Mouse (Mus musculus) cerebellum, adult 2 months (tissue): ENCODE data around the gene 4933430I17Rik. TPM values are rescaled to one million over a fixed set of nuclear protein-coding genes. Genes with fewer than 3 reads are reported as not detected.
A peak's percentile ranks its signal among the peaks of the same experiment; 100 is the strongest.

Experiments used
- DNase-seq, 2 experiments: peaks; one replicate each; pipeline ENCODE4 v3.0.0; 2021
- H3K27ac ChIP-seq: fragments of 200-500 bp; 2 replicates; pipeline ENCODE4 v1.5.1; 2012; ENCODE audit warnings: low read length, control low read depth, inconsistent platforms; ENCODE audit not compliant: insufficient read depth
- H3K27me3 ChIP-seq: fragments of 200-500 bp; 2 replicates; pipeline ENCODE4 v1.6.1; 2012; ENCODE audit warnings: inconsistent platforms, mild to moderate bottlenecking, low read length, moderate library complexity; ENCODE audit not compliant: control insufficient read depth, insufficient read depth
- H3K4me1 ChIP-seq: fragments of 200-500 bp; 2 replicates; pipeline ENCODE4 v1.6.1; 2011; ENCODE audit warnings: low read length; ENCODE audit not compliant: control insufficient read depth, insufficient read depth
- H3K4me3 ChIP-seq: fragments of 200-500 bp; replicated peaks from 2 replicates; pipeline ENCODE3; 2011; ENCODE audit warnings: mild to moderate bottlenecking, low read depth, low read length, control low read depth; ENCODE audit not compliant: insufficient read depth
- CTCF ChIP-seq: fragments of 200-500 bp; IDR thresholded peaks from 2 replicates; pipeline ENCODE4 v1.5.1; 2011; ENCODE audit warnings: low read depth, mild to moderate bottlenecking, control low read depth, low read length, moderate library complexity, borderline replicate concordance; ENCODE audit not compliant: insufficient read depth
- POLR2A ChIP-seq: fragments of 200-500 bp; IDR thresholded peaks from 2 replicates; pipeline ENCODE4 v1.6.1; 2011; ENCODE audit warnings: low read length, control low read depth, borderline replicate concordance; ENCODE audit not compliant: insufficient read depth
- WGBS: fragments of 180-500 bp; shearing (Covaris S2); methylation state at CpG from one replicate; pipeline ENCODE4 v1.1.7; 2018; 5-methylcytosine and 5-hydroxymethylcytosine counted together
- polyA plus RNA-seq: library from polyadenylated mRNA; depleted of rRNA; stranded (reverse); fragments of >200 nt; gene quantifications from 2 replicates; pipeline ENCODE4 v1.2.3, GENCODE M21; 2012

Gene 4933430I17Rik
- polyA plus RNA-seq, 1 experiment: 0.72 TPM

DNA sequence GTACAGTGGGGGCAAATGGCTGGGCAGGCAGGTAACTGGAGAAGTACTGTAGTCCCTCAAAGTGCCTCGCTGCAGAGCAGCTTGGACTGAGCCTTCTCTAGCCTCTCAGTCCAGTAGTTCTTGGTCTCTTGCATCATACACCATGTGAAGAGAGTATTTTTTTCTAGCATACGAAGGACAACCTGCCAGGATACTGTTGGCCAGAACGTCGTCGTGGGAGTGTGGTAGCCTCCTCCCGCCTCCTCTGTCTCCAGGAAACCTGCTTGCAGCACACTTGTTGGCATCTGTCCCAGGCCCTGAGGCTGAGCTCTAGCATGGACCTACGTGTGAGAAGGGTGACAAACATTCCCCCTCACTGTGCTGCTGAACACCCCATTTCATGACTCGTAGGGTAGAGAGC, 28.4 kb upstream of the 4933430I17Rik start:
- Histone ChIP-seq H3K4me1 (peaks cover 13% of the 10 kb centered on the region), H3K27ac (no peak overlapping the region), H3K27me3 (no peaks in the 10 kb centered on the region), H3K4me3 (no peak overlapping the region)
- peak in 1 of 2 experiments; percentile 53 for DNase-seq
- 17% methylated on average over 8 of the region's 8 CpGs for WGBS
- no peak for TF ChIP-seq POLR2A
- no peak for TF ChIP-seq CTCF

DNA sequence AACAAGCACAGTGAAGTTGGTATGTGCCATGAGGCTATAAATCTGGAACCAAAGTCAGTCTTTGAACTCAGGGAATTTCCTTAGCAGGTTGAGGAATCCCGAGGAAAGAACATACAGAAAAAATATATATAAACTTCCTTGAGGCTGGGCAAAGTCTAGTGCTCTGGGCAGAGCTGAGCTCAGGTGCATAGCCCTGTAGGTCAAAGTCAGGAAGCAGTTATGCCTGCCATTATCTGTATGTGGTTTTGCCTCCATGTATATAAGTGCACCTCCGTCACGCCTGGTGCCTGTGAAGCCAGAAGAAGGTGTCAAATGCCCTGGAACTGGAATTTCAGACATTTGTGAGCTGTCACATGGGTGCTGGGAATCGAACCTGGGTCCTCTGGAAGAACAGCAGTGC, 24.4 kb upstream of the 4933430I17Rik start:
- Histone ChIP-seq H3K27ac (no peak overlapping the region), H3K4me3 (peak overlapping the region; percentile 27), H3K4me1 (peaks cover 13% of the 10 kb centered on the region), H3K27me3 (no peaks in the 10 kb centered on the region)
- TF ChIP-seq POLR2A: no peak
- no peak for TF ChIP-seq CTCF
- 94% methylated on average over 4 of the region's 4 CpGs for whole genome bisulfite sequencing
- no peak for DNase-seq

DNA sequence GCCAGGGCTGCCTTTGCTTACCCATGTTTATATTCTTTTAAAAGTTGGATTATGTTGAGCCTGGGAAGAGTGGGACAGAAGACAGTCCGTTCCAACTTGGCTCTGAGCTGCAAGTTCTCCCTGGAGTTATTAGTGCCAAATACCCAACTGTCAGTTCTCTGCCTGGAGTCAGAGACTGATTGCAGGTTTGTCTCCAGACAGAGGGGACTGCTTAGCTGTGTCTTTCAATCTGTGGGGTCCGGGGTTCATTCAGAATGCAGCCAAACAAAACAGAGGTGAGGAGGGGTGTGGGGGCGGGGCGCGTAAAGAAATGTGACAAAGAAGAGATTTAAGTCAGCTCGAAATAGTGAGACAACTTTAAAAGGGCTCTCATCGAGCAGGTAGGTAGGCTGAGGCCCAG, 23.6 kb upstream of the 4933430I17Rik start:
- Histone ChIP-seq H3K27me3 (no peaks in the 10 kb centered on the region), H3K27ac (peak overlapping the region; percentile 97), H3K4me1 (peaks cover 6% of the 10 kb centered on the region), H3K4me3 (peak overlapping the region; percentile 93)
- peak in 1 of 2 experiments; percentile 45 for DNase-seq
- WGBS: 0% methylated on average over 7 of the region's 7 CpGs
- no peak for TF ChIP-seq POLR2A
- TF ChIP-seq CTCF: no peak

DNA sequence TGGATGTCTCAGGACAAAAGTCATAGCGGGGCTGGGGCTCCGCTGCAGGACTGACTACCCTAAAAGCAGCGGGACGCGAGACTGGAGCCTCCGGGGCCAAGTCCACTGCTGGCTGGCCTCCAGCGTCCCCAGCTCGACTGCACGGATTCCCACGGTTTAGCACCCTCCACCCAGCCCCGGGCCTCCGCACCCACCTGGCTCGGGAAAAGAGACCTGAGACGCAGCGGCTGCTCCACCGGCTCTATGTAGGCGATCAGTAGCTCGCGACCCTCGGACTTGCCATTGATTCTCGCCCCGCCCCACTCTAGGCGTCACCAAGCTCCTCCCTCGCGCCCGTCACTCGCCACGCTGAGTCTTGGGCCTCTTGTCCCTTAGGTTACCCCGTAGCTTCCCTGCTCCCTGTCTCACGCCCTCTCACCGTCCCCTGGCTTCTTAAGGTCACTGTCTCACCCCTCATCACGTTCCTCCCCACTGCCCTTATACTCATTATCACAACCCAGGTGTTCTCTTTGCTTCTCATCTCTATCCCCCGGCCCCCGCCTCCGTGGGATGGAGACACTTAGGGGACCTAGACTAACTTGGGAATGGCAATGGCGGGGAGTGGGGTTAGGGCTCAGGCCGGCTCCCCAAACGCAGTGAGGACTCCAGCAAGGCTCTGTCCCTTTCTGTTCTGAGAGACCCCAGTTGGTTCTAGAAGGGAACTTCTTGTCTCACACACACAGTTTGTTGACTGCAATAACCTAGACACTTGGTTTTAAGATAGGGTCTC, 23.0 kb upstream of the 4933430I17Rik start:
- 2% methylated on average over 38 of the region's 38 CpGs for WGBS
- peak overlapping the region; percentile 93 for H3K4me3 ChIP-seq
- peak; percentile 92 to 94 for DNase-seq
- H3K27ac ChIP-seq: peak overlapping the region; percentile 97
- no peaks in the 10 kb centered on the region for H3K27me3 ChIP-seq
- TF ChIP-seq POLR2A (peak; percentile 88), CTCF (no peak)
- H3K4me1 ChIP-seq: no peaks in the 10 kb centered on the region; the same call in 1 of the 2 replicates

DNA sequence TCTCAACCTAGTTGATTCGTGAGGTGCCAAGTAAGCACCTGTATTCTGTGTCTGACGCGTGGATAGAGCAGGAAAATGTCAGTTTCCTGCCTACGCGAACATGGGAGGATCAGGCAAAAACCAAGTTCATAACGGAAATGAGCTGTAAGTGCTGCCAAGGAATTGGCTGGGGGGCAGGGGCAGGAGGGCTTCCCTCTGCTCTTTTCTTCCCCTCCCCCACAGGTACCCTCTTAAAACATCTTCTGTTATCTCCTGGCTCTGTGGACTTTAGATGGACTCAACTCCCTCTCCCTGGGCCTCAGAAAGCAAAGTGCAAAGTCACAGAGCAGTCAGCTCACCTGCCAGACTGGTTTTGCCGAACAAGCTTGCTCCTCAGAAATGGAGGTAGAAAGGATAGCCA, 22.2 kb upstream of the 4933430I17Rik start:
- Histone ChIP-seq H3K4me1 (no peaks in the 10 kb centered on the region), H3K27ac (no peak overlapping the region), H3K27me3 (no peaks in the 10 kb centered on the region), H3K4me3 (no peak overlapping the region)
- TF ChIP-seq CTCF: no peak
- TF ChIP-seq POLR2A: no peak
- DNase-seq: no peak
- WGBS: 76% methylated on average over 7 of the region's 7 CpGs

DNA sequence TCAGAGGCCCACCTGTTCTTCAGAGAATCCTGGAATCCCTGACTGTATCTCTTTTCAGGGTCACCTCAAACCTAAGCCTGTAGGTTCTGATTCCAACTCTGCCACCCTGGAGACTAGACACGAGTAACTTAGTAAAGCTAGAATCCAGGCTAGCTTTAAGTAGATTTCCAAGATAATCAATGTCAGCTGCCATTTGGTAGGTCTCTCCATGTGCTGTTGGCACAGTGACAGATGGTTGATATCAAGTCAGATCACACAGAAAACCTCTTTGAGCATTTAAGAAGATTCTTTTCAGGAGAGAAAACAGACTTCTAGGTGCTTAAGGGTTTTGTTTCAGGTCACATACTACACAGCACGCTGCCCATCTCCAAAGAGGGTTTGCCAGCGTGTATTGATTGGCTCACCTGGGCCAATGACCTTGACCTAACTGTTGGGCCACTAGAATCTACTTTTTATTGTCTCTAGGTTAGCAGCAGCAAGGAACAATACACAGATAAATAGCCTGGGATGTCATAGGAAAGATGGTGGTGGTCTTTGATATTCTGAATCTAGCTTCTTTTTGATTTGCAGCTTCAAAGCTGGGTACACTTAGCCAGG, 21.7 kb upstream of the 4933430I17Rik start, which contains the start of gene Hdhd3:
Gene Hdhd3 (minus strand): TSS at position 94 of the 597 bp plus-strand sequence.
- no peak for DNase-seq
- H3K27me3 ChIP-seq: no peaks in the 10 kb centered on the region
- no peaks in the 10 kb centered on the region for H3K4me1 ChIP-seq
- 83% methylated on average over 3 of the region's 3 CpGs for WGBS
- peak within 1 kb of the TSS; percentile 93 for H3K4me3 ChIP-seq
- TF ChIP-seq POLR2A (no peak), CTCF (no peak)
- H3K27ac ChIP-seq: peak within 1 kb of the TSS; percentile 97

DNA sequence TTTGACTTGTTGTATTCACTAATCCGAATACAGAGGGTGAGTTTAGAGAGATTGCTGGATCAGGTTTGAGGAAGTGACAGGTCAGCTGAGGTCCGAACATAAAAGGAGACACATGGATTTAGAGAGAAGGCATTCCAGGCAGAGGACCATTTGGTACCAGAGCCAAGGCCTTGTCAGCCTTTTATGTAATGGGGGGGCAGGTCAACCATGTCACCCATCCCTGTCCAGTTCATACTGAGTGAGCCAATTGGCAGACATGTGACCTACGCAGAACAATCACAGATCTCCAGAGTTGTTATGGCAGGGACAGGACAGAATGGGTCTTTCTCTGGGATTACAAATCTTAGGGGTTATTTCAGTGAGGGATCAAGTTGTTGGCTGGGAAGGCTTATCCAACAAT, 19.2 kb upstream of the 4933430I17Rik start:
- WGBS: 76% methylated on average over 3 of the region's 3 CpGs
- DNase-seq: no peak
- TF ChIP-seq POLR2A (no peak), CTCF (no peak)
- Histone ChIP-seq H3K4me3 (no peak overlapping the region), H3K27ac (no peak overlapping the region), H3K27me3 (no peaks in the 10 kb centered on the region), H3K4me1 (no peaks in the 10 kb centered on the region)

DNA sequence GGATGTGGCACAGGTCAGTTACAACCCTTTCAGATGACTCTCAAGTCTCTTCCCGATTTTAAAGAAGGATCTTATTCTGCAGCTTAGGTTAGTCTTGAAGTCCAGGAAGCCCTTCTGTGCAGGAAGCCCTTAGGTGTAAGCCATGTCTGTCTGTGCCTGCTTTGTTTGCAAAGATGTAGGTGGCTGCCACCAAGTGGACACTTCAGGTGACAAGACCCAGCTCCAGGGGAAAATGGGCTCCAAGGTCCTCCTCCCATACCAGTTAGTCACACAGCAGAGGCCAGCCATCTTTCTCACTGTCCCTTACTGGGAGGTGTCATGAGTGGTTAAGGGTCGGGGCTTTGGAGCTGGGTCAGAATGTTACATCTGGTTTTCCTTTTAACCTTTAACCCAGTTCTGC, 18.4 kb upstream of the 4933430I17Rik start:
- Histone ChIP-seq H3K4me1 (no peaks in the 10 kb centered on the region), H3K27ac (no peak overlapping the region), H3K4me3 (no peak overlapping the region), H3K27me3 (no peaks in the 10 kb centered on the region)
- WGBS: 66% methylated on average over 2 of the region's 2 CpGs
- DNase-seq: peak; percentile 59 to 71
- TF ChIP-seq CTCF (peak; percentile 66), POLR2A (no peak)
